Mouse (Mus musculus): ENCODE measurements at regions not wholly inside any gene's neighbourhood (a gene's known extent, or its start where the extent isn't known, plus 50 kb on each side); places are given as distances from the start of the nearest gene placed in this dataset.

DNA sequence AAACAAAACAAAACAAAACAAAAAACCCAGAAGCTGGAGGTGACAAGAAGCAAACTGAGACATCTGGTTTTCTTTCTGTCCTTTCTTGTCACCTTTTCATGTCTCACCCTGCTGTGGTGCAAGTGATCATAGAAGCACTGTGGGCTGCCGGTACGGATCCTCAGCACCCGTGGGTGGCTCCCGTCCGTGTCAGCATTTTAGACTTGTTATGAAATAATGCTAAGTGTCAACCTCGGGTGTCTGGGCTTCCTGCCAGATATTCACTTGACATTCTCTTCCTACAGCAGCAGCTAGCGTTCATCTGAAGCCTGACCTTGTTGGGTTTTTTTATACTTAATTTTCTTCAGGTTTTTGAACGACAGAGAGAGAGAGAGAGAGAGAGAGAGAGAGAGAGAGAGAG, 404.7 kb downstream of the Pla2g4a start:
- POLR2A ChIA-PET = no interaction called here
- CTCF ChIA-PET = interaction anchor here in 1 of 4 experiments (0.7 kb wide), 2 partner anchors 10 to 219 kb away, joined by 3 read pairs; no protein-coding TSS in a partner anchor

DNA sequence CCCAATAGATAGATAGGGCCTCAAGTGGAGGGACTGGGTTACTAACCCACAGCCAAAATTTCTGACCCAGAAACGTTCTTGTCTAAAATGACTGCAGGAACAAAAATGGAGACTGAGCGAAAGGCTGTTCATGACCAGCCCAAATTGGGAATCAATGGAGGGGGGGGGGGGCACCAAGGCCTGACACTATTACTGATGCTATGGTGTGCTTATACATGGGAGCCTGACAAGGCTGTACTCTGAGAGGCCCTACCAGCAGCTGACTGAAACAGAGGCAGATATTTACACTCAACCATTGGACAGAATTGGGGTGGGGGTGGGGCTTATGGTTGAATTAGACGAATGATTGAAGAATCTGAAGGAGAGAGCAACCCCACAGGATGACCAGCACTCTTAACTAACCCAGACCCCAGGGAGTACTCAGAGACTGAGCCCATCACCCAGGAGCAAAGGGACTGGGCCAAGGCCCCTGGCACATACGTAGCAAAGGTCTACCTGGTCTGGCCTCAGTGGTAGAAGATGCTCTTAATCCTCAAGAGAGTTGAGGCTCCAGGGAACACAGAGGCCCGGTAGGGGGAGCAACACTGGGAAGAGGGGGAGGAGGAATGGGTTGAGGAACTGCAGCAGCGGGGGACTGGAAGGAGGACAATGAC, 405.6 kb downstream of the Pla2g4a start:
- CTCF ChIA-PET = interaction anchor here in 1 of 4 experiments (0.7 kb wide), 1 partner anchor 11 kb away, joined by 3 read pairs; no protein-coding TSS in a partner anchor
- POLR2A ChIA-PET = no interaction called here

DNA sequence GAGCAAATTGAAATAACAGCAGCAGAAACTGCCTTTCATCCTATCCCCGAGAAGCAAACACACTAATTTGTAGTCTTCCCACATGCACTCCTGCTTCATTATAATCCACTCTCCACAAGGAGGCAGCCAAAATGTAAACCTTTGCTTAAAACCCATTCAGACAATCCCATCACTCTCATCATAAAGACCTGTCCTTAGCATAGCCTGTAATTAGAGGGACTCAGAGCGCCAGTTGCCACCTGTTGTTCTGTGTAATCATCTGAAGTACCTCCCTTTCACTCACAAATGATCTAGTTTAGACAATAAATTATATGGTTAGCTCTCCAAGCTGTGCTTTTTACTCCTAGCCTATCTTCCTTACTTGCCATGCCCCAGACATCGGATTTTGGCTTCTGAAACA, 415.0 kb downstream of the Pla2g4a start:
- ChIA-PET CTCF (no interaction called here), POLR2A (no interaction called here)

DNA sequence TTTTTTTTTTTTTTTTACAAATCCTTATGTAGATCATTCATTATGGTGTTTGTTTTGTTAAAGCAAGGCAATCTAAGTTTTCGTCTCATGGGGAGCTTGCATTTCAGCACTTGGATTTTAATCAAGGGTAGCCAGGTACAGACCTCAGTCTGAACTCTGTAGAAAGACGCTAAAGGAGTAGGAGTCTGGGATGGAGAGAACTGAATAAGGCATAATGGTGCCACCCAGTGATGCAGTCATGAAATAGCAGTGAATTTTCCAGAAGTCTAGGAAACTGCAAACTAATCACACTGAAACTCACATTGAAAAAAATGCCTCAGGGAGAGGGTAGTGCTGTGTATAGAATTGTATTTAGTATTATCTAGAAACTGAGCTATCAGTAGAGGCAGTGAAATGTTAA, 419.7 kb downstream of the Pla2g4a start:
- CTCF ChIA-PET = no interaction called here

DNA sequence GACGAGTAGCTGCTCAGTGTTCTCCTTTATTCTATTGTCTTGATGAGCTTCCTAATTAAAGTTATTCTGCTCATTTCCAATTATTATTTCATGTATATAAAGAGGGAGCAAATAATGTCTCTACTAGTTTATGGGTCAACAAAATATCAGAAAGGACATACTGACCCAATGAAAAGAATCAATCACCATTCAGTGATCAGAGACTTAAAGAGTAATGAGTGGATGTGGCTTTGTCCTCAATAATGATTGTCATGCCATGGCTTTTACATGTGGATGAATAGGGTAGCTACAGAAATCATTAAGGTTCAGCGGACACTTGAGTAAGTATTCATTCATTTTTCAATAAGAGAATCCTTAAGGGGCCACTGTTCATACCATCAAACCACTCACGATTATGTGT, 427.4 kb downstream of the Pla2g4a start:
- CTCF ChIA-PET = no interaction called here
- POLR2A ChIA-PET = no interaction called here

More for the DNA sequence above, 419.7 kb downstream of the Pla2g4a start:
- POLR2A ChIA-PET = interaction anchor here in 1 of 4 experiments (0.7 kb wide), 1 partner anchor 853 kb away, joined by 3 read pairs; no protein-coding TSS in a partner anchor
